Mouse (Mus musculus): Measurements from ENCODE around the gene Npy5r.

The Npy5r gene

DNA sequence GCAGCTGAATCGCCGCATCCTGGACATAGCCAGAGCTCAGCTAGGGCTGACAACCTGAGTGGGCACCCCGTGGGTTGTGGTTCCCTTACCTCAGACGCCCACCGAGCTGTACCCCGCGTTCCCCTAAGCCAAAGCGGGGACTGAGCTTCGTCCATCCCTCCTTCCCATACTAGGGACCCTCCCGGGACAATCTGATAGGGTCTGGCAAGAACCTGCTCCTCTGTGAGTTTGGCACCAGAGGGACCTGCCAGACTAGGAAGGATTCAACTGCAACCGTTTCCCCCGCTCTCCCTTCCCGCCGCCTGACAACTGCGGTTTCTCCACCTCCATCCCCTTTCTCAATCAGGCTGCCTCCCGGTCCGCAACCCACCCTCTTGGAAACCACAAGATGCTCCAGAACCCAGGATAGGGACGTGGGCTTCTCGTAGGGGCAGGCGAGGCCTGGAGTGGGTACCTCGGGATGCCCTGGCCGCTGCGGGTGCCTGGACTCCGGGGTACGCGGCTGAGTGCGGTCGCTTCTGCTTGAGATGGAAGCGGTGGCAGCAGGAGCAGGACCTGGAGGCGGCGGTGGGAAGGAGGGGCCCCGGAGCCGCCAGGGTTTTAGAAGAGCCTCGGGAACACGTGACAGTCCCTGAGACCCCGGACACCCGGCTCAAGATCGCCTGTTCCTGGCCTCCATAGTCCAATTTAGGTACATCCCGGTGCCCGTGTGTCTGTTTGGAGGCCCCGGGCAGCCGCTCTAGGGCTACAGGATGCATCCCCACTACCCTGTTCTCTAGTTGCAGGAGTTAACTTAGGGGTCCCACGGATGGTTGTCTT lies at the start of gene Npy5r:
Gene Npy5r, minus strand, starts transcription at position 618 of the 819 bp plus-strand sequence.
- DNase-seq (ENCODE audit: low spot score in 2 of 2), result no peak

DNA sequence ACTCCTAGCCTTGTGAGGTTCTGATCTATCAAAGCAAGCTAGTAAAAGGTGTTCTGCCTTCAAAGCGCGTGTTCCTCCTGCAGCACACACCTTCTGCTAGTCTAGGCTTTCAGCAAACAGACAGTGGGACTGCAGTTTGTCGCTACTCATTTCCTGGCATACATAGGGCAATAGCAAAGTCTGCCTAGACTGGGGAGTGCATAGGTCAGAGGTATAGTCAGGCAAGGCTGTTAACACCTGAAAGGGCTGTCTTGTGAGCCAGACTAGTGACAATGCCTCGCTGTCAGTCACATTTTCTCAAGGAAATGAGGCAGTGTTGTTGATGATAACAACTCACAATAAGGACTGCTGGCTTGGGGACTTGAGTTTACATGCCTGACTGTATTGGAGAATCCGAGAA lies 44.0 kb upstream of the Npy5r start:
- no peak for DNase-seq (ENCODE audit: low spot score in 2 of 2)

DNA sequence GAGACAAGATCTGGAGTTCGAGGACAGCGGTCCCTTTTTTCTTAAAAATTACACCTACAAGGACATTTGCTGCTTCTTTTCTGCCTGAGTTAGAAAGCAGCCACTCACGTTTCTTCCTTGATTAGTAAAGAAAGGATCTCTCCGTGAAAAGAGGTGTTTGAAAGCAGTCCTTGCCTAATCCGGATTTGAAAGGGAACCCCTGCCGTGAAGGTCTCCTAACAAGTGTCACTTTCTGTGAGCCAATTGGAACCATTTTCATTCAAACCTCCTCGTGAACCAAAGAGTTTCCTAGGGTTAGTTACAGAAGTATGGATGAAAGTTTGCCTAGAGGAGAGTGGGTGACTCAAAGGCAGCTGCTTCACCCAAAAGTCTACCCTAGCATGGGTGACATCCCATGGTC lies 41.5 kb upstream of the Npy5r start:
- no peak for DNase-seq (ENCODE audit: low spot score in 2 of 2)

DNA sequence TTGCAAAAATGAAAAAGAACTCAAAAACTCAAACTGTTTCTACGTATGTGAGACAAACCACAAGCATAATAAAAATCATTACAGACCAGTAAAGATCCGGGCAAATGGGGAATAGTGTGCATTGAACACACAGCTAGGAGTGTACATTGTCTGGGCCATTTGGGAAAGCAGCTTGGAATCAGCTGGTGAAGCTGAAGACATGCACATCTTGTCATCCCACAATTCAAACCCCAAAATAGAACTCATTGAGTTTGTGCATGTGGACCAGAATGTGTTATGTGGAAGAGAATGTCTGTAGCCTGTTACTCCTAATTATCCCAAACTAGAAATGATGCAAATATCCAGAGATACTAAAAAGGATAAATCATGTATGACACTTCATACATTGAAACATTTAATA lies 34.9 kb upstream of the Npy5r start:
- no peak for DNase-seq (ENCODE audit: low spot score in 2 of 2)

DNA sequence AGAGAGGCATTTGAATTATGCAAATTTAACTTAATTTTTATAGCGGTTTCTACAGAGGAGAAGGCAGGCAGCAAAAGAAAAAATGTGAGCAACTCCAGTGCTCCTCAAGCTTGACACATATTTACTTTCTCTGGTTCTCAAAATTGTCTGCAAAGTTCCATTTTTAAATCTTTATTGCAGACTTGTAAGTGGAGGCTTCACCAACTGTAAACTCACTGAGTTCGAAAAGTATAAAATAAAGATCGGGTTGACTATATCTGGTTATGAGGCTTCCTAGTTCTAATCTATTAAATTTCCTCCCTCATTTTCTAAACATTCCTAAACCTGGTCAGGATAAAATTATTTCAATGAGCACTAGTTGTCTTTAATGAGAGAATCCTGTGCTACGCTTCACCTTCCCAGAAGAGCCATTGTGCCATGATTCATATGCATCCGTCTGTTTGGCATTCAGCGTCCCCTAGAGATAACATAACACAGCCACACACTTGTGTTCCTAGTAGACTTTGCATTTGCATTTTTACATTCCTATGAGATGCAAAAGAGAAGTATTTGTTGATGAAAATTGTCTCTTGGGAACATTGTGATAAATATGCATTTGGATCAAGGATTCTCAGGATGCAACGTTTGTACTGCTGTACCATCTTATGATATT lies 26.5 kb upstream of the Npy5r start:
- DNase-seq (ENCODE audit: low spot score in 2 of 2), result no peak

DNA sequence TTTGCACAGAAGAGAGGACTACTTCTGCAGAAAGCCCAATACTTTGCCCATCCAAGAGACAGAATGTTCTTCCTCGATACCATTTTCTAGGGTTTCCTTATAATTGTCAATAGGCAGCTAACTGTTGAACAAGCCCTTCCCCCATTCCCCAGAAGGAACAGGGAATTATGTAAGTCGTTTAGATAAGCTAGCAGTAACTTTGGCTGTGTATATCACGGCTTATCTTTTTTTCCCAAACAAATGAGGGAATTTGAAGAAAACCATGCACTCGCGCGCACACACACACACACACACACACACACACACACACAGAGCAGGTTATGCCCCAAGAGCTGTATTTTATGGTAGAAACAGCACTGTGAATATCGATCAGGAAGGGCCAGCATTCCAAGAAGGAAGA lies 10.9 kb upstream of the Npy5r start:
- DNase-seq (ENCODE audit: low spot score in 2 of 2), result no peak

DNA sequence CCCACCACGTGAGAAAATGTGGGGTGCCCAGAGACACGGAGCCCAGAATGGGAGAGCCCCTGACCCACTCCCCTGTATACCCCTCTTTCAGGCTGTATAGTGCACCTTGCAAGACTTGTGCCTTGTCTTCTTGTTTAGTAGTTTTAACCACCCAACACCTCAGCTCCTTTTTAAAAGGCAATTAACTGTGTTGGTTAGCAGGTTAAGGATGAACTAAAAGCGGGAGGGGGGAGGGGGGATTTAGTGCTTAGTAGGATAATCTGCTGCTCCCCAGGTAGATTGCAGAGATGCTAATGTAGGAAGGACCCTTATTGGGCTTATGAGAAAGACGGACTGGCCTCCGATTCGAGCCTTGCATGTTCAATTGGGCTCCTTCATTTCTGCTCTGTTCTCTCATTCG lies 10.1 kb upstream of the Npy5r start:
- no peak for DNase-seq (ENCODE audit: low spot score in 2 of 2)

DNA sequence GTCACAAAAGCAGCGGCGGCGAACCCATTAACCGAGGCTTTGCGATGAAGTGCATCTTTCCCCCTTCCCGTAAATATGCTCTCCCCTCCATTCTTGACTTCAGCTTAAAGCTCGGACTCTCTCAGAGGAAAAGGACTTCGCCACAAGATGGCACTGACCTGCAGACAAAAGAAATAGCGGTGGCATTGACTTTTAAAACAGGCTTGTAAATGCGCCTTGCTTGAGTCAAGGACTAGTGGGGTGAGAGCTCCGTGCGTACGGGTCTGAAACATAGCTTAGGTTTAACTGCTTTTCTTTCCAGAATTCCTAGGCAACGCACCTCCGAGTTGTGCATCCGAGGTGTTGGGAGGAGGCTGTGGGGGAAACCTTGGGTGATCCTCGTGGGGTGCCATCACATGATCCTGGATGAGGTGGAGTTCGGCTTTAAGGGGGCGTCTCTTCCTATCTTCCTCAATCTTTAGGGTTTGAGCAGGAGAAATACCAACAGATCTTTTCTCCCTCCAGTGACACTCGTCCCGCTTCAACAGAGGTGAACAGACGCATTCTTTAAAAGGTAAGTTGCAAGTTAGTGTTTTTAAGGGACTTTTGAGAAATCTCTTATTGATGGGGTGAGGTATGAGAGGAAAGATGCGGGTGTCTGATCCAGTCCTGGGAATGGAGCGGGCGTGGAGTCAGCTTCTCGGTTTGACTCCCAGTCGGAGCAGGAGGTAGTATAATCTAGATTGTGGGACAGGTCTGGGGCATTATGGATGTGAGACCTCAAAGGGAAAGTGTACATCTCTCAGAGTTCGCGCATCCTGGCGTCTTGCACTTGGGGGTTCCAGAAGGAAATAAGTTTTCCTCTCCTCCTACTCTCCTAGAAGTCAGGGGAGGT lies 9.3 kb upstream of the Npy5r start, which contains the start of gene Npy1r:
Gene Npy1r, plus strand, starts transcription at position 223 of the 874 bp plus-strand sequence.
- no peak for DNase-seq (ENCODE audit: low spot score in 2 of 2)

DNA sequence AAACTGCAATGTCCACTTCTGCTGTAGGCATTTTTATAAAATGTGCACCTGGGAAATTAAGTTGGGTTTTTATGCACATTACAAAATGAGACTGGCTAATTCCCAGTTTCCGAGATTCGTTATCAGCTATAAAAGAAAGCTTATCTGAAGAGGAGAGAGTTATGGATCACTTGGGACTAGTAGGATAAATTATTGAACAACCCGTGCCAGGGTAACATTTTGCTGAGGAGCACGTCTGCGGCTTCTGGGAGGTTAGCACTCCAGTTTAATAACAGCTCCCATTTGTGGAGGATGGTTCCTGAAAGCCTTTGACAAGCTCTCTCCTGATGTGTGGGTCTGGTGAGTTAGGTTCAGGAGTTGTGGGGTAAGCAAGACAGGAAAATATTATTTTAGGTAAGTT lies 2.5 kb upstream of the Npy5r start:
- DNase-seq (ENCODE audit: low spot score in 2 of 2), result no peak

DNA sequence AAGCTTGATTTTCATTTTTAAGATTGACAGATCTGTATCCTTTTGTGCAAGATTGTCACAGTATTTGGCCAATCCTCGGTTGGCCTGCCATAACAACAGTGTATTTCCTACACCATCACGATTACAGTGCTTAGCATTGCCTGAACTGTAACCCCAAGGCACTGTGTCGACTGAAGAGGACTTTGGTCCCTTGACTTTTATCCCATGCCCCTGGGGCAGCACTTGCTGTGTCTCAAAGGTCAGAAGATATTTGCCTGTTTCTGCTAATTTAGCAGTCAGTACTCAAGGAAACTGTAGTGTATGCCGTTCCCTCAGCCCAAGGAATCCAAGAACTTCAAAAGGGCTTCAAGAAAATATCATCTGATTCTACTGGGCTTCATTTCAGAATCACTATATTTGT lies 871 bp upstream of the Npy5r start:
- DNase-seq (ENCODE audit: low spot score in 2 of 2), result no peak

DNA sequence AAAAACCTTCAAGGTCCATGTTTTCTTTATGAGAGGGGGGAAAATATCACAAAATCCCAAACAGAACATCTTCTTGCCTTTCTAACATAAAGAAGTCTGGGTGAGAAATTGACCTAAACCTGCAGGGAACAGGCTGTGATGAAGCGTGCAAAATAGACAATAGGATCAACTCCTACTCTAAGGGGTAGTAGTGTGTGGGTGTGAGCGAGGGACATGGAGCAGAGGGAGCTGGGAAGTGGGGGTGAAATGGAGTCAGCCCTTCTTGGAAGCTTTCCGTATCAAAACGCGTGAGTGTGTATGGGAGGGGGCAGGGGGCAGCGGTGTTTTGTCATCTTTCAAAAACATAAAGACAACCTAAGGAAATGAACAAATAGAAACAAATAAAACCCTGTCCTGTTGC lies 467 bp upstream of the Npy5r start:
- DNase-seq (ENCODE audit: low spot score in 2 of 2), result no peak

DNA sequence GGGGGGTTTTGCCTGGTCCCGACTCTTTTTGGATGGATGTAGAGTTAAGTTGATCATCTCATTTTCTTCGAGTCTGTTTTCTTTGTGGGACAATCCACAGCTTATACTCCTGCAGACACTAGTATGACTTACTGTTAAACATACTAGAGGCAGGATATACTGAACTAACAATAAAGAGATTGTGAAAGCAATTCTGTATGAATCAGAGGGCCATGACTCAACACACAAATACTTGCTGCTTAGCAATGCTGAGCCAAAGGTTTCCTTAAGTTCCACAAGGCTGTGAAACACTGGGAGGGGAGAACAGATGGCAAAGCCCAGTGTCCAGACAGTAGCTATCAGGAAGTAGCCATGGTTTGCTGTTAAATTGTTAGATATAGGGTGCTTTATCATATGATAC lies 6.7 kb downstream of the Npy5r start:
- DNase-seq (ENCODE audit: low spot score in 2 of 2), result no peak

DNA sequence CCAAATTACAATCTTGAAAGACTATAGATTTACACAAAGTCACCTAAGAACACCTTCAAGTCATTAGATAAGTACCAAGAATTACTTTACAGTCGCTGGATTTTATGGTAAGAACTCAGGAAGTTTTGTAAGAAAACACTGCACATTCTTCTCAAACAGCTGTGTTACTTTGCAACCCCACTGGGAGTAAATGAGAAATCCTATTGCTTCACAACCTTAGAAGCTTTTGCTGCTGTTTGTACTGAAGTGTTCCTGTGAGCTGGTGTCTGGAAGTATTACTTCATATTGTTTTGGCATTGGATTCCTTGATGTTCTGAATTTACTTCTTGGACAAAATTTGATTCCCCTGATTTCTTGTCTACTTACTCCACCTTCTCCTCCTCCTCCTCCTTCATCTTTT lies 57.2 kb downstream of the Npy5r start:
- DNase-seq (ENCODE audit: low spot score in 2 of 2), result no peak
